Mouse (Mus musculus) megakaryocyte, embryonic 14.5 days (primary cell): ENCODE results near the gene Igfbp1.

Experiments used
- FLI1 ChIP-seq: IDR thresholded peaks from 2 replicates; pipeline ENCODE4 v1.6.1; 2012; ENCODE audit warnings: low read length, inconsistent platforms, mixed read lengths
- GATA1 ChIP-seq: IDR thresholded peaks from 3 replicates; pipeline ENCODE4 v1.6.1; 2012; ENCODE audit warnings: mixed read lengths, low read length, inconsistent platforms, borderline replicate concordance

DNA sequence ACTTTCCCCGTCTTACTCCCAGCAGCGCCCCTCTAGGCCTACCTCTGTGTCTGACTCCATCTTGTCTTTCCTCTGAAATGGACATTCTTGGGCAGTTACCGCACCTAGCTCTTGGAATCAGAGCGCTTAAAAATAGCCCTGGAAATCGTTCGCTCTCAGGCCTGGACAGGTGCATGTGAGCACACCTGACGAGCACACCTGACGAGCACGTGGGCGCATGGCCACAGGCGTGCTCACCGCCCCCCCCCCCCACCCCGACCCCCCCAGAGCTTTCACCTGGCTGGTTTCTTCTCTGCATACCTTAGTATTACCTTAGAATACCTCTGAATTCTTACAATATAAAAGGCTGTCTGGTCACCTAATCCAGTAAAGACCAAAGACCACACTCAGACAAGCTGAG is 9.1 kb upstream of the Igfbp1 start, which contains the start of gene Gm11985:
- TF ChIP-seq GATA1 (no peak), FLI1 (no peak)
